Mouse (Mus musculus) heart, embryonic 13.5 days (tissue): ENCODE measurements at regions not wholly inside any gene's neighbourhood (a gene's known extent, or its start where the extent isn't known, plus 50 kb on each side); places are given as distances from the start of the nearest gene placed in this dataset.
A peak's percentile ranks its signal among the peaks of the same experiment; 100 is the strongest.

Experiments
- ATAC-seq: fragments of 200-750 bp; cut with Nextera tagmentation; 2 replicates; pipeline ENCODE4 v1.8.0; 2017; ENCODE audit warnings: moderate TSS enrichment; ENCODE audit not compliant: insufficient number of reproducible peaks, low FRiP score, low TSS enrichment; ENCODE audit errors: extremely low read depth
- H3K27ac ChIP-seq: fragments of 300-500 bp; sonication (generic); replicated peaks from 2 replicates; pipeline ENCODE4 v1.5.1; 2015; ENCODE audit warnings: moderate library complexity, mild to moderate bottlenecking, inconsistent platforms
- H3K27me3 ChIP-seq: fragments of 300-500 bp; sonication (generic); replicated peaks from 2 replicates; pipeline ENCODE4 v1.6.1; 2015; ENCODE audit warnings: mild to moderate bottlenecking, inconsistent platforms
- H3K36me3 ChIP-seq: fragments of 300-500 bp; sonication (generic); 2 replicates; pipeline ENCODE4 v1.6.1; 2015; ENCODE audit warnings: mild to moderate bottlenecking, inconsistent platforms
- H3K4me1 ChIP-seq: fragments of 300-500 bp; sonication (generic); 2 replicates; pipeline ENCODE4 v1.6.1; 2015; ENCODE audit warnings: inconsistent platforms
- H3K4me2 ChIP-seq: fragments of 300-500 bp; sonication (generic); 2 replicates; pipeline ENCODE4 v1.6.1; 2015; ENCODE audit warnings: inconsistent platforms, mild to moderate bottlenecking, moderate library complexity
- H3K4me3 ChIP-seq: fragments of 300-500 bp; sonication (generic); 2 replicates; pipeline ENCODE4 v1.5.1; 2015; ENCODE audit warnings: moderate library complexity, mild to moderate bottlenecking, inconsistent platforms
- H3K9ac ChIP-seq: fragments of 300-500 bp; sonication (generic); 2 replicates; pipeline ENCODE4 v1.6.1; 2015; ENCODE audit warnings: inconsistent platforms, mild to moderate bottlenecking, moderate library complexity
- H3K9me3 ChIP-seq: fragments of 300-500 bp; sonication (generic); 2 replicates; pipeline ENCODE4 v1.6.1; 2016; ENCODE audit warnings: inconsistent platforms
- WGBS: fragments of 180-500 bp; shearing (Covaris S2); methylation state at CpG from one replicate; pipeline ENCODE4 v1.1.7; 2015; ENCODE audit warnings: mixed read lengths; 5-methylcytosine and 5-hydroxymethylcytosine counted together

DNA sequence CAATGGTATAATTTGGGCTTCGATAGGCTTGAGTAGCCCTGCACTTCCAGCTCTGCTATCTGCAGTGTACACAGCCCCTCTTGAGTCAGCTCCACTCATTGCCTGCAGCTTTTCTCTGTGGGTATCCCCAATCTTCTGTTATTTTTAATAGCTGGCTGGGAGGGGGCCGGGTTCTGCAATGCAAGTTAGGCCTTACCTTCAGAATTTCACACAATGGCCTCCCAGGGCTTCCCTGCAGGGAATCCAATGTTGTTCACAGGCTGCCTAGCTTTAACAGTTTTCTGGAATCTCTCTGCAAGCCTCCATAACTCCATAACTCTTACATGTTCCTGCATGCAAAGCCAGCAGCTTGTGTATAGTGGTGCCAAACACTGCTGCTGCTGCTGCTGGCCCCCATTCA lies 197.7 kb upstream of the Fam92a start:
- H3K4me1 ChIP-seq: no peaks in the 10 kb centered on the region
- WGBS: 78% methylated on average over 2 of the region's 2 CpGs
- H3K4me3 ChIP-seq: no peak overlapping the region
- no peaks in the 10 kb centered on the region for H3K27me3 ChIP-seq
- no peak overlapping the region for H3K27ac ChIP-seq
- no peaks in the 10 kb centered on the region for H3K9me3 ChIP-seq
- ATAC-seq: no peak
- H3K36me3 ChIP-seq: no peaks in the 10 kb centered on the region
- no peak overlapping the region for H3K4me2 ChIP-seq
- no peak overlapping the region for H3K9ac ChIP-seq

DNA sequence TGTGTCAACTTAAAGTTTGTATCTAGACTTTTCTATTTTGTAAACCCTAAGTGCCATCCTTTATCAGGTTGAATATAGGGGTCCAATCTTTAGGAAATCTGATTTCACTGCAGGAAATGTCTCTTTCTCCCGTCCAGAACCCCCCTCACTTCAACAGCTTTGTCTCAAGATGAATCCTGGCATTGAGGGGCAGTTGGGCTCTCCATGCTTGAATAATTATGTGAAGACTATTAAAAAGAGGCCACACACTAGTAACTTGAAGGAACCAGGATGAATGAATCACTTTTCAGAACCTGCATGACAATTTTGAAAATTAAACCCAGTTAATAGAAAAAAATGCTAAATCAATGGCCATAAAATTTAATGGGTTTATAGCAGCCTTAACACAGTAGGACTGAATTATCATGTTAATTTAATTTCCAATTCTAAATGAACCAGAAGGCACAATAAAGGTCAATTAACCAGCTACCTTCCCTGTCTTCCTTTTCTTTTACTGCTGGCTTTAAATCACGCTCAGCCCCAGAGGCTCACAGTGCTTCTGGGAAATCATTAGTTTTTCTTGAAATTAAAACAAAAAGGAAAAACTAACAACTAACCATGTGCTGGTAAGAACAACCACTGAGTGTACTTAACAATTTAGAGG lies 185.3 kb upstream of the Fam92a start:
- Histone ChIP-seq H3K27ac (no peak overlapping the region), H3K27me3 (no peaks in the 10 kb centered on the region), H3K4me3 (no peak overlapping the region), H3K9me3 (no peaks in the 10 kb centered on the region), H3K9ac (no peak overlapping the region), H3K4me1 (no peaks in the 10 kb centered on the region), H3K4me2 (no peak overlapping the region), H3K36me3 (no peaks in the 10 kb centered on the region)
- ATAC-seq: no peak
- WGBS: 65% methylated on average over 2 of the region's 2 CpGs

DNA sequence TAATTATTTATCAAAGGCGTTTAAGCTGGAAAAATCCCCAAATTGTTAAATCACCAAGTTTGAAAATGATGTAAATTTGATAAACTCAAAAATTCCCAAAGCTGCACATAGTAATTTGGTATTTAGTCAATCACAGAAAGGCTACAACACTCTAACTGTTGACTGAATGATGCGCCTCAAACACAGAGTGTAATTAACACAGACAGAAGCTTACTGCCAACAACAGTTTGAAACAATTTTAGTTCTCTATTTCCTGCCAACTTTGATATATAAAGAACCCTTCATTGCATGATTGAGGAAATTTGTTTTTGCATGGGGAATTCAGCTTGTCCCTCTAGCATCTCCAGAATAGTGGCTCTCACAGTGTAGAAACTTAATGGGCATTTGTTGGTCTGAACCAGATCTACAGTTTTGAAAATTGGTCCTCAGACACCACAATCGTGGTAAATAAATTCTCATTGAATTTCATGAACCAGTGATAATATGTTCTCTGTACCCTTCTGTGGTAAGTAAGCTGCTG lies 181.6 kb upstream of the Fam92a start:
- H3K4me2 ChIP-seq: no peak overlapping the region
- no peak for ATAC-seq
- no peak overlapping the region for H3K9ac ChIP-seq
- H3K36me3 ChIP-seq: no peaks in the 10 kb centered on the region
- H3K4me1 ChIP-seq: no peaks in the 10 kb centered on the region
- no peaks in the 10 kb centered on the region for H3K27me3 ChIP-seq
- no peak overlapping the region for H3K4me3 ChIP-seq
- WGBS: 65% methylated on average over 3 of the region's 3 CpGs
- H3K9me3 ChIP-seq: no peaks in the 10 kb centered on the region
- no peak overlapping the region for H3K27ac ChIP-seq

DNA sequence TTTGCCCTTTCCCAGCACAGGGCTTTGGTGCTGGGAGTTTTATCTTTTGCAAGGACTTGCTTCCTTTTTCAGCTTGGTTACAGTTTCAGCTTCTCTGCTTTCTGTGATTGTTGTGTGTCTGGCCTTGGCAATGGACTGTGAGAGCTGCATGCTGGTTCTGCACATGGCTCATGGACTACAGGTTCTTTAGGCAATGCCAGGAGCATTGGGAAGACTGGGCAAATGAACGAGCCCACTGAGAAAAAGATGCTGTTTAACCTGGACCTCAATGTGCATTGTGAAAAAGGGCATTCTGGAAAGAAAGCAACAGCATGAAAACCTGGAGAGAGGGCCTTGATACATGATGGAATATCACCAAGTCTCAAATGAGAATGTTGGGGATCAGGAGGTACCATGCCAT lies 167.4 kb upstream of the Fam92a start:
- ATAC-seq: no peak
- WGBS: 73% methylated on average over 1 of the region's 1 CpGs
- no peak overlapping the region for H3K4me2 ChIP-seq
- no peak overlapping the region for H3K4me3 ChIP-seq
- peaks cover 7% of the 10 kb centered on the region; the same call in 1 of the 2 replicates for H3K4me1 ChIP-seq
- H3K9ac ChIP-seq: no peak overlapping the region
- no peaks in the 10 kb centered on the region for H3K36me3 ChIP-seq
- no peaks in the 10 kb centered on the region for H3K27me3 ChIP-seq
- H3K9me3 ChIP-seq: peaks cover 4% of the 10 kb centered on the region; the same call in 1 of the 2 replicates
- H3K27ac ChIP-seq: 0 out of 2 replicates have a peak overlapping the region, but pooled peaks have one; percentile 3

DNA sequence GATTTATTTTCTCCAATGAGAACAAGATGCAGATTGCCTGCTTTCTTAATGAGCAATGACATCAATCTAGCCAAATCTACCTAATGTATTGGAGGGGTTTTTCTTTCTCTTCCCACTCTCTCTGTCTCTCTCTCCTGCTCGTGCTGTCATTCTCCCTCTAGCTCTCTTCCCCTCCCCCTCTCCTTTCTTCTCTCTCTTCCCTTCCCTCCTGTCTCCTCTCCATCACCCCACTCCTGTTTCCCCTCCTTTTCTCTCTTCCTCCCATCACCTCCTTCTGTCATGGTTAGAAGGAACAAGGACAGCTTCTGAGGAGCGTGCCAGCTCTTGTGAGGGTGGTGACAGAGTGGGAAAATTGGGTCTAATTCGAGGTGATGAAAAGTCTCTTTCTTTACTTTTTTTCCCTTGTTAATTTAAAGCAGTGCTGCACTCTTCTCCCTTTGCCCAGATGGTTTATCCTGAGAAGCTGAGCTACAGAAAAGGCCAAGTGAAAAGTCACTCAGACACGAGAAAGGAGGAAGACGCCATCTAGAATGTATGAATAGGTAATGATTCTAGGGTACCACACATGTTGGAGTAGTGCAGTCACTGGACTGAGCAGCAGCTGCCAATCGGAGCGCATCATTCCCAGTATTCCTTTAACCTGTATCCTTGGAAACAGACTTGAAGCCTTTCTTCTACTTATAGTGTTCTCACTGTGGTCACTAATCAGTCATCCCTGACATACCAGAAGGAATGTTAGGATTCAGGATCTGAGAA lies 163.2 kb upstream of the Fam92a start:
- Histone ChIP-seq H3K4me3 (no peak overlapping the region), H3K27me3 (no peaks in the 10 kb centered on the region)
- WGBS: 66% methylated on average over 7 of the region's 7 CpGs

DNA sequence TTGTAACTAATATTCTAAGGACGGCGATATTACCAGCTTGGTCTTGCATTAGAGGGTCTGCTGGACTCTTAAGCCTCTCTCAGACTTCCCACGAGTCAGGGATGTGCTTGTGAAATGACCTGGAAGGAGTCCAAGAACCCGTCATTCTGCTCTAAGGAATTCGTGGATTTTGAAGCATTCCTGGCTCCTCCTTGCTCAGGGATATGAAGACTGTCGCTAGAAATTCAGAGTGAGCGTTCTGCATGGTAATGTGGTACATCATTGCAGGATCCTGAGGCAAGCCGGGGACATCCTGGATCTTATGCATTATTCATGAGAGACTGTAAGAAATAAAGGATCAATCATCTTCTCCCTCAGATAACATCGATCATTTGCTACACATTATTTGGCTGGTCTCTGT lies 162.6 kb upstream of the Fam92a start:
- Histone ChIP-seq H3K4me3 (no peak overlapping the region), H3K4me2 (no peak overlapping the region), H3K27ac (no peak overlapping the region), H3K27me3 (no peaks in the 10 kb centered on the region), H3K4me1 (peaks cover 7% of the 10 kb centered on the region; the same call in 1 of the 2 replicates), H3K9me3 (no peaks in the 10 kb centered on the region), H3K9ac (no peak overlapping the region), H3K36me3 (no peaks in the 10 kb centered on the region)
- 43% methylated on average over 9 of the region's 9 CpGs for WGBS
- no peak for ATAC-seq

More for the DNA sequence above, 163.2 kb upstream of the Fam92a start:
- Histone ChIP-seq H3K9ac (no peak overlapping the region), H3K4me2 (no peak overlapping the region), H3K4me1 (peaks cover 8% of the 10 kb centered on the region; the same call in 1 of the 2 replicates), H3K9me3 (no peaks in the 10 kb centered on the region), H3K27ac (no peak overlapping the region), H3K36me3 (no peaks in the 10 kb centered on the region)
- no peak for ATAC-seq

DNA sequence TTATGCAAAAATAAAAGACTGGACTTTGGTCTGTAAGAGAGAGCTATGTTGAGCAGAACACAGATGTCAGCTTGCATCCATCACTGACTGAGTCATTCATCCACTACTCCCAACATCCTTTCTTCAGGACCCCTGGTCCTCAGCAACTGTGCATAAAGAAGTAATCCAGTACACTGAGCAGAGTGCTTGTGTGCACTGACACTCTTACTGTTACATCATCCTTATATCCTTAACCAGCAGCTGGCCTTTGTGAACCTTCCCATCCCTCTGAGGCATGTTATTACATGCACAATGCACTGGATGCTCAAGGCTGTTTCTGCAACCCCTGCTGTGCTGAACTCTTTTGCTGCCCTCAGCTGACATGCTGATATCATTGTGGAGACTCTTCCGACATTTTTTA lies 144.2 kb upstream of the Fam92a start:
- no peak overlapping the region for H3K4me2 ChIP-seq
- no peak for ATAC-seq
- H3K4me1 ChIP-seq: no peaks in the 10 kb centered on the region
- no peaks in the 10 kb centered on the region for H3K36me3 ChIP-seq
- no peak overlapping the region for H3K4me3 ChIP-seq
- no peak overlapping the region for H3K27ac ChIP-seq
- no peaks in the 10 kb centered on the region for H3K9me3 ChIP-seq
- WGBS: 67% methylated on average over 1 of the region's 1 CpGs
- H3K27me3 ChIP-seq: no peaks in the 10 kb centered on the region
- H3K9ac ChIP-seq: no peak overlapping the region

DNA sequence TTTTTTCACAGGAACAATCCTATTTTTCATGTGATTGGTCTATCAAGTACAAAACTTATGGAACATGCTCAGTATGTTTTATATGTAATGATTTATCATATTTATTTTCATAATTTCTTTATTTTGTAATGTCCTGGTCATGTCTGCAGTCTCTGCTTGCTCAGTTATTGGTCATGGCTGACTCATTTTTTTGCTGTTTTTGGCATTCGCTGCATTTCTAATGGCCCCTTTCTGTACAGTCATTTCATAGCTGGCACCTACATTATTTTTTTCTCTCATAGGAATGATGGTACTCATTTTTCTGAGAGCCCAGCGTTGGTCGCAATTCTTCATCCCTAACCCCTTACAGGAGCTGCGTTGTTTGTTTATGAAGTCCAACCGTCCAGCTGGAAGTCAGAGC lies 136.5 kb upstream of the Fam92a start:
- H3K4me1 ChIP-seq: no peaks in the 10 kb centered on the region
- H3K9ac ChIP-seq: no peak overlapping the region
- H3K4me2 ChIP-seq: no peak overlapping the region
- no peaks in the 10 kb centered on the region for H3K9me3 ChIP-seq
- H3K27ac ChIP-seq: no peak overlapping the region
- no peaks in the 10 kb centered on the region for H3K36me3 ChIP-seq
- ATAC-seq: no peak
- H3K4me3 ChIP-seq: no peak overlapping the region
- WGBS: 74% methylated on average over 5 of the region's 5 CpGs
- H3K27me3 ChIP-seq: no peaks in the 10 kb centered on the region

DNA sequence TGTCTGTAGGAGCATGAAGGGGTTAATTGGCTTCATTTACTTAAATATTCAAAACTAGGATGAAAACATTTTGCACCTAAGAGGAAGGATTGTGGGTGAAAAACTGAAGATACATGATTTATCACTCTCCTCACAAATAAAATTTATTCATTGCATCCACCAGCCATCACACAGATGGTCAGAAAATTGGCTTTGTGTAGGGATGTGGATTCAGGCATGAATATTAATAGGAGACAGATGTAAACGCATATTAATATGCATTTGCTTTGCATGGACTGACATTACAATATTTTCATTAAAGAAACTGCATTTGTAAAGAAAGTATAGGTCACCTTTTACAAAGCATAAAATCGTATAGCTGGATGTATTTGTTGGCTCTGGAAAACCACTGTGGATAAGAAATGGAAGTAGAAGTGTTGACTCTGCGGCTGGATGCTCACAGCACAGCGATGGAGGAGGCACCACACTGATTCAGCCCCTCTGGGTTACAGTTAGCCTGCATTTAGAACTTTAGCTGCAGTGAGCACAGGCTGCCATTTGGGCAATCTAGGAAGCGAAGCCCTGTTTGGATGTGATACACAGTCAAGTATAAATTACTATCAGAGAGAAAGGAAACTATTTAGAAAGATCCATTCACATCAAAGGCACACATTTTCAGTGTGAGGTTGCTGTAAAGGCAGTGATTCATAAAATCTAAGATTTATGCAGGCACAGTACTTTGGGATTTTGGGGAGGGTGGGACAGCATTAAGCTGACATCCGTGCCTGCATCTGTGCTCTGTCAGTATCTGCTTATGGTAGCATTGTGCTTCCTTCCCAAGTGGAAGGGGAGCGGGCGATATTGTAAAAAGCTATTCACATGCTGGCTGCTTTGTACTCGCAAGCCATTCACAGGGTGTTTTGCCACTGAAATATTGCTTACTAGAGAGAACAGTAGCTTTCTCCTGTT lies 135.1 kb upstream of the Fam92a start:
- H3K4me1 ChIP-seq: no peaks in the 10 kb centered on the region
- H3K4me2 ChIP-seq: no peak overlapping the region
- no peak overlapping the region for H3K4me3 ChIP-seq
- no peaks in the 10 kb centered on the region for H3K27me3 ChIP-seq
- H3K9ac ChIP-seq: no peak overlapping the region
- WGBS: 69% methylated on average over 9 of the region's 9 CpGs
- no peak overlapping the region for H3K27ac ChIP-seq
- ATAC-seq: no peak
- no peaks in the 10 kb centered on the region for H3K36me3 ChIP-seq
- H3K9me3 ChIP-seq: no peaks in the 10 kb centered on the region

DNA sequence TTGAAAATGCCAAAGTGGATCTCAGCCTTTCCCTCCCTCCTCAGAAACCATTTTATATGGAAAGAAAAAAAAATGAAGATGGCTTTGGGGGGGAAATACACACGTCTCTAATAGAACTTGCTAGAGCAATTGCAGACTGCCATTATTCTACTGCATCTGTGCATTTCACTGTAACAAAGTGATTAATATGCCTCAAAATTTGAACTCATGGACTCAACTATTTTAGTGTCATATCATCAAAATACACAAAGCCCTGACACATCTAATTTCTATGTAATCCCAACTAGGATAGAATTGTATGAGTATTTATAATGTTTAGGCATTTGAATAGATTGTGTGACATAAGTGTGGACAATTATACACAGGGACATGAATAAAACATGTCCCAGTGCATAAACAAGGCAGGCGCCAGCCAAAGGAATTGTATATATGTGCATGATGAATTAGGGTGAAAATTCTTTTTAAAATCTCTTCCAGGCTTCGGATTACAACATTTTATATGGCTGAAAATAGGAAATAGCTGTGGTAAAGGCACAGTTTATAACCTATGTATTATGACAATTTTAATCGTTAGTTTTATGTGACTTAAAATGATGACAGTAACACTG lies 115.4 kb upstream of the Fam92a start:
- Histone ChIP-seq H3K27me3 (no peaks in the 10 kb centered on the region), H3K27ac (no peak overlapping the region), H3K9me3 (0 out of 2 replicates have a peak, but pooled peaks cover 3% of the 10 kb centered on the region), H3K9ac (no peak overlapping the region), H3K36me3 (no peaks in the 10 kb centered on the region), H3K4me2 (no peak overlapping the region), H3K4me1 (no peaks in the 10 kb centered on the region), H3K4me3 (no peak overlapping the region)
- WGBS: 68% methylated on average over 4 of the region's 4 CpGs
- no peak for ATAC-seq

DNA sequence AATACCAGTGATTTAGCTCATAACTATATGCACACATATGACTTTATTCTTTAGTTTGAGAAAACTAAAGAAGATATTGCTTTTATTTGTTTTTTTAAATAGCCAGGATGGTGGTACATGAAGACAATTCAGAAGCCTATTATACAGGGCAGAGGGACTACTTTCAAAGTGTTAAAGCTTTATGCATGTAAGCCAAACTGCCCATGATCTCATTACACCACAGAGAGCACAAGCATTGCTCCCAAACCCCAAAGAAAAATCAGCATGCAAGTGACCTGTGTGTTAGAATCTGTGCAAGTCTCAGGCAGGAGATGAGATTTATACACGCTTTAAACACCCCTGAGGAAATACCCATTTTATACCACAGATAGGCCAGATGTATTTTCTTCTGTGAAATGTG lies 114.6 kb upstream of the Fam92a start:
- Histone ChIP-seq H3K4me1 (no peaks in the 10 kb centered on the region), H3K27me3 (no peaks in the 10 kb centered on the region), H3K4me2 (no peak overlapping the region), H3K36me3 (no peaks in the 10 kb centered on the region), H3K9ac (no peak overlapping the region), H3K9me3 (0 out of 2 replicates have a peak, but pooled peaks cover 3% of the 10 kb centered on the region), H3K27ac (no peak overlapping the region), H3K4me3 (no peak overlapping the region)
- ATAC-seq: no peak
- 74% methylated on average over 1 of the region's 1 CpGs for WGBS
